Mouse (Mus musculus) intestine, embryonic 16.5 days (tissue): ENCODE measurements at regions not wholly inside any gene's neighbourhood (a gene's known extent, or its start where the extent isn't known, plus 50 kb on each side); places are given as distances from the start of the nearest gene placed in this dataset.

Source experiments
- ATAC-seq: fragments of 200-750 bp; cut with Nextera tagmentation; 2 replicates; pipeline ENCODE4 v1.8.0; 2017; ENCODE audit warnings: moderate TSS enrichment, moderate library complexity
- H3K27ac ChIP-seq: fragments of 300-500 bp; sonication (generic); 2 replicates; pipeline ENCODE4 v1.5.1; 2014; ENCODE audit warnings: mild to moderate bottlenecking, low read length
- H3K27me3 ChIP-seq: fragments of 300-500 bp; sonication (generic); replicated peaks from 2 replicates; pipeline ENCODE4 v1.6.1; 2014; ENCODE audit warnings: low read length, control low read depth, mixed read lengths; ENCODE audit not compliant: control insufficient read depth, insufficient read depth
- H3K36me3 ChIP-seq: fragments of 300-500 bp; sonication (generic); 2 replicates; pipeline ENCODE4 v1.6.1; 2014; ENCODE audit warnings: low read length, control low read depth; ENCODE audit not compliant: control insufficient read depth, insufficient read depth
- H3K4me1 ChIP-seq: fragments of 300-500 bp; sonication (generic); 2 replicates; pipeline ENCODE4 v1.6.1; 2014; ENCODE audit warnings: low read length, control low read depth, mixed read lengths; ENCODE audit not compliant: control insufficient read depth, insufficient read depth
- H3K4me2 ChIP-seq: fragments of 300-500 bp; sonication (generic); 2 replicates; pipeline ENCODE4 v1.6.1; 2014; ENCODE audit warnings: low read depth, low read length, control low read depth
- H3K4me3 ChIP-seq: fragments of 300-500 bp; sonication (generic); 2 replicates; pipeline ENCODE4 v1.5.1; 2014; ENCODE audit warnings: mild to moderate bottlenecking, low read length
- H3K9ac ChIP-seq: fragments of 300-500 bp; sonication (generic); 2 replicates; pipeline ENCODE4 v1.6.1; 2014; ENCODE audit warnings: low read depth, low read length
- H3K9me3 ChIP-seq: fragments of 300-500 bp; sonication (generic); 2 replicates; pipeline ENCODE4 v1.6.1; 2016; ENCODE audit warnings: low read length, control low read depth; ENCODE audit not compliant: control insufficient read depth
- WGBS: fragments of 180-500 bp; shearing (Covaris S2); extraction: QIAGEN DNeasy Blood & Tissue Kit; methylation state at CpG from one replicate; pipeline ENCODE4 v1.1.7; 2014; 5-methylcytosine and 5-hydroxymethylcytosine counted together

- Histone ChIP-seq H3K9ac (no peak overlapping the region), H3K27me3 (no peaks in the 10 kb centered on the region), H3K36me3 (no peaks in the 10 kb centered on the region), H3K27ac (no peak overlapping the region), H3K4me1 (no peaks in the 10 kb centered on the region), H3K9me3 (no peaks in the 10 kb centered on the region), H3K4me3 (no peak overlapping the region), H3K4me2 (no peak overlapping the region)
- ATAC-seq = no peak
- WGBS = 60% methylated on average over 2 of the region's 2 CpGs
These were observed 123.7 kb upstream of the Col5a2 start for GRCm38 (mm10) chr1:45626733-45627132.

- Histone ChIP-seq H3K4me3 (no peak overlapping the region), H3K27me3 (no peaks in the 10 kb centered on the region), H3K36me3 (no peaks in the 10 kb centered on the region), H3K27ac (no peak overlapping the region), H3K4me2 (no peak overlapping the region), H3K9me3 (no peaks in the 10 kb centered on the region), H3K9ac (no peak overlapping the region), H3K4me1 (no peaks in the 10 kb centered on the region)
- WGBS = 3% methylated on average over 2 of the region's 2 CpGs
- peak; percentile 50; the same call in 1 of the 2 replicates for ATAC-seq
These were observed 124.8 kb upstream of the Col5a2 start for GRCm38 (mm10) chr1:45627840-45628239.

GRCm38 (mm10) chr1:45647301-45647700 lies 144.2 kb upstream of the Col5a2 start:
- ATAC-seq = no peak
- Histone ChIP-seq H3K27me3 (no peaks in the 10 kb centered on the region), H3K9me3 (no peaks in the 10 kb centered on the region), H3K36me3 (no peaks in the 10 kb centered on the region), H3K4me1 (no peaks in the 10 kb centered on the region), H3K4me3 (no peak overlapping the region), H3K9ac (no peak overlapping the region), H3K4me2 (no peak overlapping the region), H3K27ac (no peak overlapping the region)

- H3K4me1 ChIP-seq = no peaks in the 10 kb centered on the region
- no peaks in the 10 kb centered on the region for H3K27me3 ChIP-seq
- H3K4me3 ChIP-seq = no peak overlapping the region
- H3K9me3 ChIP-seq = no peaks in the 10 kb centered on the region
- 84% methylated on average over 3 of the region's 3 CpGs for WGBS
- no peaks in the 10 kb centered on the region for H3K36me3 ChIP-seq
- ATAC-seq = no peak
- H3K9ac ChIP-seq = no peak overlapping the region
- H3K27ac ChIP-seq = no peak overlapping the region
- H3K4me2 ChIP-seq = no peak overlapping the region
These were observed 141.7 kb upstream of the Wdr75 start for GRCm38 (mm10) chr1:45653248-45653647.

- 70% methylated on average over 3 of the region's 3 CpGs for WGBS
- Histone ChIP-seq H3K4me3 (no peak overlapping the region), H3K36me3 (no peaks in the 10 kb centered on the region), H3K9ac (no peak overlapping the region), H3K4me2 (no peak overlapping the region), H3K4me1 (no peaks in the 10 kb centered on the region), H3K27ac (no peak overlapping the region), H3K27me3 (no peaks in the 10 kb centered on the region), H3K9me3 (no peaks in the 10 kb centered on the region)
- no peak for ATAC-seq
These were observed 131.0 kb upstream of the Wdr75 start for GRCm38 (mm10) chr1:45663882-45664520.

- WGBS = 34% methylated on average over 5 of the region's 5 CpGs
- no peaks in the 10 kb centered on the region for H3K36me3 ChIP-seq
- H3K27ac ChIP-seq = no peak overlapping the region
- H3K9me3 ChIP-seq = no peaks in the 10 kb centered on the region
- no peak overlapping the region for H3K9ac ChIP-seq
- no peak overlapping the region for H3K4me2 ChIP-seq
- H3K4me3 ChIP-seq = no peak overlapping the region
- ATAC-seq = peak; percentile 80
- no peaks in the 10 kb centered on the region for H3K27me3 ChIP-seq
- H3K4me1 ChIP-seq = no peaks in the 10 kb centered on the region
These were observed 122.4 kb upstream of the Wdr75 start for GRCm38 (mm10) chr1:45672443-45673156.

GRCm38 (mm10) chr1:45675771-45676439 lies 119.1 kb upstream of the Wdr75 start:
- H3K4me2 ChIP-seq = no peak overlapping the region
- no peaks in the 10 kb centered on the region for H3K27me3 ChIP-seq
- H3K27ac ChIP-seq = no peak overlapping the region
- no peaks in the 10 kb centered on the region for H3K4me1 ChIP-seq
- WGBS = 66% methylated on average over 5 of the region's 5 CpGs
- no peak overlapping the region for H3K9ac ChIP-seq
- H3K4me3 ChIP-seq = no peak overlapping the region
- H3K36me3 ChIP-seq = no peaks in the 10 kb centered on the region
- no peak for ATAC-seq
- no peaks in the 10 kb centered on the region for H3K9me3 ChIP-seq

- H3K9ac ChIP-seq = no peak overlapping the region
- no peaks in the 10 kb centered on the region for H3K36me3 ChIP-seq
- no peaks in the 10 kb centered on the region for H3K4me1 ChIP-seq
- H3K4me2 ChIP-seq = no peak overlapping the region
- 0 out of 2 replicates have a peak, but pooled peaks have one; percentile 38 for ATAC-seq
- peak overlapping the region; percentile 19; the same call in 1 of the 2 replicates for H3K27ac ChIP-seq
- no peak overlapping the region for H3K4me3 ChIP-seq
- H3K9me3 ChIP-seq = no peaks in the 10 kb centered on the region
- H3K27me3 ChIP-seq = no peaks in the 10 kb centered on the region
- 62% methylated on average over 8 of the region's 8 CpGs for WGBS
These were observed 114.8 kb upstream of the Wdr75 start for GRCm38 (mm10) chr1:45679964-45680709.

GRCm38 (mm10) chr1:45700893-45701292 lies 94.1 kb upstream of the Wdr75 start:
- no peak overlapping the region for H3K4me2 ChIP-seq
- no peaks in the 10 kb centered on the region for H3K36me3 ChIP-seq
- no peaks in the 10 kb centered on the region for H3K4me1 ChIP-seq
- no peaks in the 10 kb centered on the region for H3K9me3 ChIP-seq
- H3K9ac ChIP-seq = no peak overlapping the region
- WGBS = 69% methylated on average over 1 of the region's 1 CpGs
- H3K4me3 ChIP-seq = no peak overlapping the region
- H3K27ac ChIP-seq = no peak overlapping the region
- no peaks in the 10 kb centered on the region for H3K27me3 ChIP-seq
- ATAC-seq = no peak
